Mouse (Mus musculus): ENCODE data around the gene Hdac2.

Hdac2 gene

DNA sequence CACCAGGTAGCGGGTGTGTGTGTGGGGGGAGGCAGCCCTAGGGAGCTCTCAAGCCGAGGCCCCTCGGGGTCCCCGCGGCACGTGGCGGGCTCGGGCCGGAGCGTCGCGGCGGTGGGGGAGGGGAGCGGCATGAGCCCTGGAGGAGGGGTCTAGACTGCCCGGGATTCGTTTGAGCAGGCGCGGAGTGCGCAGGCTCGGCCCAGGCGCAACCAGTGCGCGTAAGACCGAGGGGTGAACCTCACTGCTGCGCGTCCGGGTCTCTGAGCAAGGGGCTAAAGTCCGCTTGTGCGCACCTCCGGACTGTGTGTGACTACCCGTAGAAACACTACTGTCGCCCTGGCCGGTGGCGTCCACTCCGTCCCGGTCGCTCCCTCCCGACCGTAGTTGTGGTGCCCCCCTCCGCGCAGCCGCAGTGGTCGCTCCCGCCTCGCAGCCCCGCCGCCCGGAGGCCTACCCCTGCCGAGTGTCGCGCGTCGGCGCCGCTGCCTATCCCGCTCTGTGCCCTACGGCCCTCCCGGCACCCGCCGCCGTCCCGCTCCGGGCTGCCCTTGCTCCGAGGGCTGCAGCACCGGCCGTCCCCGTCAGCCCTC is at the start of gene Hdac2:
TSS of gene Hdac2 (plus strand) at position 459 of the 590 bp plus-strand sequence.
- DNase-seq (ENCODE audit: low read depth, low spot score): peak; percentile 84

DNA sequence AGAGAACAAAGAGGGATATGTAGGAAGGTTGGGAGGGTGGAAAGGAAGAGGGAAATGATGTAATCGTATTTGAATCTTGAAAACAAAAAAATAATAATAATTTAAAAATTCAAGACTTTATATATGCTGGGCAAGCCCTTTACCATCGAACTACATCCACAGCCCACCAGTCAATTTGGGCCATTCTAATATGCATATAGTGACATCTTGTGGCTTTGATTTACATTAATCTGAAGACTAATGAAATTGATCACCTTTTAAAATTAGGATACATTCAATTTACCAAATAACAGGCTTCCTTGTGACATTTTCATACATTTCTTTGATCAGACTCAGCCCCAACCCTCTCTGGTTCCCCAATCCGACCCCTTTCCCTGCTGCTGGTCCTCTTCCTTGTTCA is 46.1 kb upstream of the Hdac2 start:
- DNase-seq (ENCODE audit: low read depth, low spot score): no peak

- no peak for DNase-seq (ENCODE audit: low read depth, low spot score)
Observed at GRCm38 (mm10) chr10:36935863-36936262, 38.5 kb upstream of the Hdac2 start.

- no peak for DNase-seq (ENCODE audit: low read depth, low spot score)
Observed at GRCm38 (mm10) chr10:36936271-36936670, 38.1 kb upstream of the Hdac2 start.

DNA sequence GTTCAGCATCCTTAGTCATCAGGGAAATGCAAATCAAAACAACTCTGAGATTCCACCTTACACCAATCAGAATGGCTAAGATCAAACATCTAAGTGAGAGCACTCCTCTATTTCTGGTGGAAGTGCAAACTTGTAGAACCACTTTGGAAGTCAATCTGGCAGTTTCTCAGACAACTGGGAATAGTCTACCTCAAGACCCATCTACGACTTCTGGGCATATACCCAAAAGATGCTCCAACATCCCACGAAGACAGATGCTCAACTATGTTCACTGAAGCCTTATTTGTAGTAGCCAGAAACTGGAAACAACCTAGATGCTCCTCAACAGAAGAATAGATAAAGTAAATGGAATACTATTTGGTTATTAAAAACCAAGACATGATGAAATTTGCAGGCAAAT is 22.6 kb upstream of the Hdac2 start:
- DNase-seq (ENCODE audit: low read depth, low spot score): no peak

- no peak for DNase-seq (ENCODE audit: low read depth, low spot score)
Observed at GRCm38 (mm10) chr10:36952622-36953021, 21.7 kb upstream of the Hdac2 start.

GRCm38 (mm10) chr10:36959563-36960110 is 14.7 kb upstream of the Hdac2 start:
- no peak for DNase-seq (ENCODE audit: low read depth, low spot score)

DNA sequence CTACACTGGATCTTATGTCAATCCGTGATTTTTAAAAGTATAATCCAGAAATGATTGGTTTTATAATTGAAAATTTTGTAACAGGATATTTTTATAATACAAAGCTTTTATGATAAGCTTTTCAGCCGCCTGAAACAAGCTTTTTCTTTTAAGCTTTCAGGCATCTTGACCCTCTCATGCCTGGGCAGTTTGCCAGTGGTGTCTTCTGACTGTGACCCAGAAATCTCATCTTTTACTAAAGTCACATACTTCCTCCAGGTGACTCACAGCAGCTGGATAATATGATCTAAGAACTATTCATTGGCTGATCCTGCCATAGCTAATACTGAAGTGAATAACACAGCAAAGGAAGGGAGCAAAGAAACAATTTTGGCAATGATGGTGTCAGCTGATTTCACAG is 9.9 kb upstream of the Hdac2 start:
- no peak for DNase-seq (ENCODE audit: low read depth, low spot score)

GRCm38 (mm10) chr10:36974676-36975520 is 554 bp downstream of the Hdac2 start:
- DNase-seq (ENCODE audit: low read depth, low spot score): peak; percentile 51

DNA sequence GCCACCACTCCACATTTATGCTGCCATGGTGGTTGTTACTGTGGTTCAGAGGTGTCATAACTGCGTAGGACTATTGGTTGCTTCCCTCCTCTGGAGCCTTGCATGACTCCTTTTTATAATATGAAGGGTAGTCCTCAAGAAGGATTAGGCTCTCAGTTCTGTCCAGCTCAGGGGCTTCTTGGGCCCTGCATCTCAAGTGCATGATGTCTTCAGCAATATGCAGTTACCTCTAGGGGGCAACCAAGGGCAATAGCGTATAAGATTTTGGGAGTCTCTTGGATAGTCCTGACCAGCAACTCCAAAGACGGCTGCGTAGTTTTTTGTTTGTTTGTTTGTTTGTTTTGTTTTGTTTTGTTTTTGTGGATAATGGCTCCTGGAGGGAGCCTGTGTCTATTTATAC is 7.5 kb downstream of the Hdac2 start:
- DNase-seq (ENCODE audit: low read depth, low spot score): no peak

GRCm38 (mm10) chr10:36992149-36992548 is 17.8 kb downstream of the Hdac2 start:
- no peak for DNase-seq (ENCODE audit: low read depth, low spot score)

DNA sequence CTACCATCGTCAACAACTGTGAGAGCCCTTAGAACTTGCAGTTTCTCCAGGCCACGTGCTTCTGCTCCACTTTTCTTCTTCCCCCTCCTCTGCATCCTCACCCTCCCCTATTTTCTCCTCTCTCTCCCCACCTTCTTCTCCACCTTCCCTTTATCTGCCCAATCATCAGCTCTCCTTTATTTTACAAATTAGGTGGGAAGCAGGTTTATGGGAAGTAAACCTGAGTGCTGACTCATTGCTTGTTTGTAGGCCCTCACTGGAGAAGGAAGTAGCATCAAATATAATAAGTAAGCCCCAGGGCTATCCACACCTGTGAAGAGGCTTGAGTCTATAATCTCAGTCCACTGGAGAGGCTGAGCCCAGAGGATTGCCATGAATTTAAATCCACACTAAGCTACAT is 26.5 kb downstream of the Hdac2 start:
- no peak for DNase-seq (ENCODE audit: low read depth, low spot score)

DNA sequence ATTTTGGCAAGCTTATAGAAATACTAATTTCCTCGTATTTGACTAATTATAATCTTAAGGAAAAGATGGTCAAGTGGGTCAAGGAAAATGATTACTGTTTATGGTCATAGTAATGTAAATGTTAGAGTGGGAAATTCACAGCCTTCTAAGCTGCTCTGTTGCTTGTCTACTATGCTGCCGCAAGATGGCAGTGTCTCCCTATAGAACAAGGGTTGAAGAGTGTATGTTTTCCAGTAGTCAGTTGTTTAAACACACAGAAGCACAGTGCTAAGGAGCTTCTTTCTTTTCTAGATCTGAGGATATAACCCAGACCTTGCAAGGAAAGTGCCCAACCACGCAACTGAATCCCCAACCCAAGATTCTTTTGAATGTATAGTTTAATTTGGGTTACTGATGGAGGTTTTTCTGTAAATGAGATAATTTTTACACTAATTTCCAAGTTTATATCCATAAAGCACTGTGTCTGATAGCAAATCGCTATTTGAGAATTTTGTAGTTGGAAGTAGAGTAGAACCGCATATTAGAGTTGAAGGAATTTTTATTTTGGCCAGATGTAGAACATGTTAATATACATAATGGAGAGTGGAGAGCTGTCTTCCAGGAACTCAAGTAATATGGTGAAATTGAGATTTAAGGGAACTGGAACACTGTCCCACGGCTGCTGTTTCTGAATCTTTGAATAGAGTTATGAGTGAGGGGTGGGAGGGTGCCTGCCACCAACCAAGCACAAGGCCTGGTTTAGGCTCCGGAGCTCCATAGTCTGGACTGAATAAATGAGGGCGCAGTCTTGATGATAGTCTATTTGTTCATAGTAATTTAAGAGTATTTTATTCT is 40.1 kb downstream of the Hdac2 start:
- peak; percentile 73 for DNase-seq (ENCODE audit: low read depth, low spot score)

DNA sequence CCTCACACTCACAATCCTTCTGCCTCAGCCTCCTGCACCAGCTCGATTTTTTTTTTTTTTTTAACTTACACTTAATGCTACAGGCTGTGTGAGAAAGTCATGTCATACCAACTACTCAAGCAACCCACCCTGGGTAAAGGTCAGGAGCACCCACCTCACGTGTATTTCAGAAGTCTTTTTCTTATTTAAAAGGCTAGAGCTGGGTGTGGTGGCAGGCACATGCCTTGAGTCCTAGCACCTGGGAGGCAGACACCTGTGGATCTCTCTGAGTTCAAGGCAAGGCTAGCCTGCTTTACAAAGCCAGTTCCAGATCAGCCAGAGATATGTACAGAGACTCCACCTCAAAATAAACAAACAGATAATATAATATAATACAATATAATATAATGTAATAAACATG is 41.4 kb downstream of the Hdac2 start:
- DNase-seq (ENCODE audit: low read depth, low spot score): no peak

GRCm38 (mm10) chr10:37016200-37016599 is 41.9 kb downstream of the Hdac2 start:
- no peak for DNase-seq (ENCODE audit: low read depth, low spot score)

GRCm38 (mm10) chr10:37024301-37024700 is 50.0 kb downstream of the Hdac2 start:
- no peak for DNase-seq (ENCODE audit: low read depth, low spot score)

DNA sequence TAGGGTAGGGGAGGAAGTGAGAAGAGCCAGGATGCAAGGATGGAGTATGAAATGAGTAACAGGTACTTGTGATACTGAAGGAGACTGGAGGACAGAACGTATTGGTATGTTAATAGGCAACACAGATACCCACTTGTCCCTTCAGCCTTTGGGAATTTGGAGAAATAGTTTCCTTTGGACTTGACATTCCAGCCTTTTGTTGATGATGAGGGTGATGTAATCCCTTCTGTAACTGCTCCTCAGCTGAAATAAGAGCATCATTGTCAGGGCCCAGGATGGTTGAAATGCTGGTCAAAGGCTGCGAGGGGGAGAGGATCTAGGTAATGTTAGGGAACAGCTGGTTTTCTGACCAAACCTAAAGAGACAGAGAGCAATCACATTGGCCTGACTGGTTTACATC is 54.3 kb downstream of the Hdac2 start:
- DNase-seq (ENCODE audit: low read depth, low spot score): no peak

DNA sequence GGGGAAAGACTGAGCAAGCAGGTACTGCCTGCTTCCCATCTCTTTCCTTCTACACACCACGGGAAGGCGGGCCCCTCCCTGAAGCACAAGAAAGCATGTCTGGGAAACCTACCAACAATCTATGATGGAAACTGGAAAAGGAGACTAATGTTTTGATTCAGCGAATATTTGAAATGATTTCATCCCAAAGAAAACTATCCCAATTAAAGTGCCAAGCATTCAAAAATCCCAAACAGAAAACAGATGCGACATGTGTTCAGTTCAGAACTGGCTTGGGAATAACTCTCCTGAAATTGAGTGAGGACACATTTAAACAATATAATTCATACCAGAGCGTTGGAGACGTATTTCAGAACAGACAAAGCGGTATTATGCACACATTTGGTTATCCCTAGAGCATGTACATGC is 60.8 kb downstream of the Hdac2 start:
- DNase-seq (ENCODE audit: low read depth, low spot score): no peak

DNA sequence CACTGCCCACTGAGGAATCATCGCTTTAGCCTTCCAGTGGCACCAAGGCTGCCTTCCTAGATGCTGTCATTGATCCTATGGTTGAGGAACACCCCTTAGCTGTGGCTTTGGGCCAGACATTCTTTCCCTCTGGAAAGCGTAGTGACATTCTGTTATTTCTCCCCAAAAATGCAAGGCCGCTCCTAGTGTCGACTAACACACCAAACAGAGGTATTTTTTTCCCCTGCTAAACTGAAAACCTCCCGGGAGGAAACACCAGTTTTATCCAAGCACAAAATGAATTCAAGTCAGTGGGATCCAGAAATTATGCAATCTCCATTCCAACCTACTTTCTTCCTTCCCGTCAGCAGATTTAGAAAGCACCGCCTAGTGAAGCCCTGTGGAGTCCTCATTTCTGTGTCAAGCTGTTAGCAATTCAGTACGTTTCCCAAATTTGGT is 73.3 kb downstream of the Hdac2 start:
- no peak for DNase-seq (ENCODE audit: low read depth, low spot score)

Data from embryo, embryonic 11.5 days (tissue).